Mouse (Mus musculus): ENCODE measurements around the gene Fam110a. TPM values are rescaled to one million over a fixed set of nuclear protein-coding genes. Genes with fewer than 3 reads are reported as not detected.

Gene Fam110a
- polyA plus RNA-seq, 1 experiment, result 29.5 TPM

- Histone ChIP-seq H3K4me1 (peaks cover 31% of the 10 kb centered on the region), H3K27me3 (replicated peaks) (peaks cover 55% of the 10 kb centered on the region), H3K9me3 (no peaks in the 10 kb centered on the region), H3K4me3 (replicated peaks) (no peak overlapping the region), H3K36me3 (replicated peaks; ENCODE audit: low read length) (no peaks in the 10 kb centered on the region)
- TF ChIP-seq GATA1 (IDR thresholded peaks at IDR 0.05; ENCODE audit: borderline replicate concordance, low read length) (no peak), FLI1 (IDR thresholded peaks at IDR 0.05; ENCODE audit: low read length) (no peak)
Measured at GRCm38 (mm10) chr2:152011724-152012123, 31.7 kb upstream of the Fam110a start.

GRCm38 (mm10) chr2:152010661-152011060 is 30.6 kb upstream of the Fam110a start:
- Histone ChIP-seq H3K27me3 (replicated peaks) (peaks cover 62% of the 10 kb centered on the region), H3K4me3 (replicated peaks) (no peak overlapping the region), H3K36me3 (replicated peaks; ENCODE audit: low read length) (no peaks in the 10 kb centered on the region), H3K9me3 (no peaks in the 10 kb centered on the region), H3K4me1 (peaks cover 31% of the 10 kb centered on the region)
- no peak for TF ChIP-seq FLI1 (IDR thresholded peaks at IDR 0.05; ENCODE audit: low read length)
- no peak for TF ChIP-seq GATA1 (IDR thresholded peaks at IDR 0.05; ENCODE audit: borderline replicate concordance, low read length)

DNA sequence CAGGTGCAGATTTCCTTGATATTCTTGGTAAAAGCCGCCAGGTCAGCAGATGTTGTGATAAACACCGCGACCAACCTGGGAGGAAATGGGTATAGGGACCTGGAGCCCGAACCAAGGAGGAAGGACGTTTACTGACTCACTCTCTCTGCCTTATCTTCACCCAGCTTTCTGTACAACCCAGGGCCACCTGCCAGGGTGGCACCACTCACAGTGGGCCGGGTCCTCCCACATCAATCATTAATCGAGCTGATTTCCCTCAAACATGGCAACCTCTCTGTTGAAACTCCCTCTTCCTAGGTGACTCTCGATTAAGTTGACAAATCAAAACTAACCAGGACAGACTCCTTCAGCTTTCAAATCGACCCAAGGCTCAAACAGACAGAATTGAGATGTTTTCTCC is 30.2 kb upstream of the Fam110a start:
- H3K4me1 ChIP-seq, result peaks cover 31% of the 10 kb centered on the region
- no peaks in the 10 kb centered on the region for H3K9me3 ChIP-seq
- TF ChIP-seq GATA1 (IDR thresholded peaks at IDR 0.05; ENCODE audit: borderline replicate concordance, low read length), result no peak
- no peak for TF ChIP-seq FLI1 (IDR thresholded peaks at IDR 0.05; ENCODE audit: low read length)
- H3K4me3 ChIP-seq (replicated peaks), result no peak overlapping the region
- H3K27me3 ChIP-seq (replicated peaks), result peaks cover 63% of the 10 kb centered on the region
- H3K36me3 ChIP-seq (replicated peaks; ENCODE audit: low read length), result no peaks in the 10 kb centered on the region

DNA sequence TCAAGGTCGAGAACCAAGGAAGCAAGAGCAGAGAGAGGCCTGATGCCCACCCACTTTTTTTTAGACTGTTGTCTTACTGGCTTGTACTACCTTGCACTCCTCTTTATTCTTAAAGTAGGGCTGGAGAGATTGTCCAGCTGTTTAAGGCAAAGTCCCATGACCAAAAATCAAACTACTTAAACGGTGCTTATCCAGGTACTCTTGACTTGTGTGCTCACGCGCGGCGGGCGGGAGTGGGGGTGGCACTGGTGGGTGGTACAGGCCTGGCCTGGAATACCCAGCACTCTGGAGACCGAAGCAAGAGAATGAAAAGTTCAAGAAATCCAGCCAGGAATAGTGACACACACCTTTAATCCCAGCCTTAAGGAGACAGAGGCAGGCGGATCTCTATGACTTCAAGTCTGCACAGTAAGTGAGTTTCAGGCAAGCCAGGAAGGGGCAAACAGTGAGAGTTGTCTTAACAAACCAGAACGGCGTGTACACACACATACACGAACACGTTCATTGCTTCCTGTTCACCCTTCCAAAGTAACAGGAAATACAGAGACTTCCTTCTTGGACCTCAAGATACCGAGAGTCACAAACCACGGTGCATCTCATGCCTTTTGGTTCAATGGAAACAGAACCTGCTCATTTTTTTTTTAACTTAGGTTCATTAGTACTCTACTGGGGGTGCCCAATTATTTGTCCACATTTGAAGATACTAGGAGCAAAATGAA is 29.2 kb upstream of the Fam110a start:
- H3K9me3 ChIP-seq, result no peaks in the 10 kb centered on the region
- H3K36me3 ChIP-seq (replicated peaks; ENCODE audit: low read length), result no peaks in the 10 kb centered on the region
- no peak overlapping the region for H3K4me3 ChIP-seq (replicated peaks)
- no peak for TF ChIP-seq FLI1 (IDR thresholded peaks at IDR 0.05; ENCODE audit: low read length)
- TF ChIP-seq GATA1 (IDR thresholded peaks at IDR 0.05; ENCODE audit: borderline replicate concordance, low read length), result no peak
- peaks cover 71% of the 10 kb centered on the region for H3K27me3 ChIP-seq (replicated peaks)
- H3K4me1 ChIP-seq, result peaks cover 33% of the 10 kb centered on the region

- Histone ChIP-seq H3K9me3 (no peaks in the 10 kb centered on the region), H3K27me3 (replicated peaks) (peaks cover 69% of the 10 kb centered on the region), H3K4me1 (peaks cover 38% of the 10 kb centered on the region), H3K4me3 (replicated peaks) (no peak overlapping the region), H3K36me3 (replicated peaks; ENCODE audit: low read length) (no peaks in the 10 kb centered on the region)
- TF ChIP-seq GATA1 (IDR thresholded peaks at IDR 0.05; ENCODE audit: borderline replicate concordance, low read length) (no peak), FLI1 (IDR thresholded peaks at IDR 0.05; ENCODE audit: low read length) (no peak)
Measured at GRCm38 (mm10) chr2:152007783-152008182, 27.8 kb upstream of the Fam110a start.

DNA sequence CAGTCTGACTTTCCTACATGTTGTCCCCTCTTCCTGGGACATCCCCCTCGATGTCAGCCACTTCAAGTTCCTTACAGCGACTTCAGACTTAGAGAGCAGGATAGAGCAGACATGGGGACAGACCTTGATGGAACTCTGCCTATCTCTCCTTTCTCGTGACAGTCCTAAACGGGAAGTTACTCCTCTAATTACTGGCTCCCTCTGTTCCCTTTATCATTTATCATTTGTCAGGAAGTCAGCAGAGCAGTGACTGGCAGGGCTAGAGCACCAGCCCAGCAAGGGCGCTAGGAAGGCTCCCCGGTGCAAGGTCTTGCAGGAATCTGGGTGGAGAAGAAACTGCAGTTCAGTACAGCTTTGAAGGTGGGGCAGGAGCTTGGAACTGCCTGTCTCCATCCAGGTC is 22.5 kb upstream of the Fam110a start:
- H3K9me3 ChIP-seq, result no peaks in the 10 kb centered on the region
- peaks cover 26% of the 10 kb centered on the region for H3K4me1 ChIP-seq
- H3K36me3 ChIP-seq (replicated peaks; ENCODE audit: low read length), result no peaks in the 10 kb centered on the region
- no peak overlapping the region for H3K4me3 ChIP-seq (replicated peaks)
- peaks cover 84% of the 10 kb centered on the region for H3K27me3 ChIP-seq (replicated peaks)
- TF ChIP-seq GATA1 (IDR thresholded peaks at IDR 0.05; ENCODE audit: borderline replicate concordance, low read length) (no peak), FLI1 (IDR thresholded peaks at IDR 0.05; ENCODE audit: low read length) (no peak)

GRCm38 (mm10) chr2:152000735-152001134 is 20.7 kb upstream of the Fam110a start:
- TF ChIP-seq GATA1 (IDR thresholded peaks at IDR 0.05; ENCODE audit: borderline replicate concordance, low read length), result no peak
- H3K4me3 ChIP-seq (replicated peaks), result no peak overlapping the region
- peaks cover 36% of the 10 kb centered on the region for H3K4me1 ChIP-seq
- no peaks in the 10 kb centered on the region for H3K9me3 ChIP-seq
- H3K36me3 ChIP-seq (replicated peaks; ENCODE audit: low read length), result no peaks in the 10 kb centered on the region
- peaks cover 74% of the 10 kb centered on the region for H3K27me3 ChIP-seq (replicated peaks)

DNA sequence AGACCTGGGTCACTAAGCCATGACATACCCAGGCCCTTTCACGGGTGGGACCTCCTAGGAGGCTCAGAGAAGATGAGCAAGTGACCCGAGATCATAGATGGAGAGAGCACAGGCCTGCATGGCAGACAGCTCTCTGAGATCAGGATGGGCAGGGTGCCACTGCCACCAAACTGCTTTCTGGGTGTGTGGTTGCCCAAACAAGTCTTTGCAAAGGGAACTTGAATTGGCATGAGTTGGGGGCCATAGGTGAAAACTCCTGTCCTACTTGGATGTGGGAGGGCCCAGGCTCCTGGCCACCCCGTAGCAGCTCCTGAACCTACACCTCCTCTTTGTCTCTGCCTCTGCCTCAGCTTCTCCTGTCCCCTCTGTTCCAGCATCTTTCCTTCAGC is 20.3 kb upstream of the Fam110a start:
- no peaks in the 10 kb centered on the region for H3K9me3 ChIP-seq
- peaks cover 36% of the 10 kb centered on the region for H3K4me1 ChIP-seq
- H3K27me3 ChIP-seq (replicated peaks), result peaks cover 69% of the 10 kb centered on the region
- no peaks in the 10 kb centered on the region for H3K36me3 ChIP-seq (replicated peaks; ENCODE audit: low read length)
- TF ChIP-seq FLI1 (IDR thresholded peaks at IDR 0.05; ENCODE audit: low read length), result no peak
- no peak for TF ChIP-seq GATA1 (IDR thresholded peaks at IDR 0.05; ENCODE audit: borderline replicate concordance, low read length)
- H3K4me3 ChIP-seq (replicated peaks), result no peak overlapping the region

DNA sequence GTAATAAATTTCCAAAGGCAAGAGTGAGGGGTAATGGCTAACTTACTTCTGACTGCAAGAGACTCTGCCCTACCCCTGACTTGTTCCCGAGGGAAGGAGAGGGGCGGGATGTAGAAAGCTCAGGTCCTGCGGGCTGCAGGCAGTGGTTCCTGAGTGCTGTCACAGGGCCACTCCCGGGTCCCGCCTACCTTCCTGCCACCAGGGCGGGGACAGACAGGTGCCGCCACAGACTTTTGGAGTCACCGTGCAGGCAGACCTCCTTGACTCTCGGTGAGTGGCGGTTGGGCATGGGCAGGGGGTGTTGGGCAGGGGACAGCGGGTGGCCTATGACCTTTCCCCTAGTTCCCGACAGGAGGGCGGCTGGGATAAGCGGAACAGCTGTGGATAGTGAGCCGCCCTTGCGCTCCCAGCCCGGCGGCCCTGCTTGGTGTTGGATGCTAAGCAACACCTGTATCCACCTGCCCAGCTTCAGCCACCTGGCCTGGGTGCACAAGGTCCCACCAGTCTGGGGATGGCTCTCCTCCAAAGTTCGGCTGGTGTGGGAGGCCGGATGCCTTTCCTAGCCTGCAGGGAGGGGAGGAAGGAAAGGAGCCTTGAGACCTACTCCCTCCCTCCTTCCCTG is 19.8 kb upstream of the Fam110a start:
- Histone ChIP-seq H3K4me3 (replicated peaks) (no peak overlapping the region), H3K27me3 (replicated peaks) (peaks cover 68% of the 10 kb centered on the region), H3K4me1 (peaks cover 42% of the 10 kb centered on the region), H3K36me3 (replicated peaks; ENCODE audit: low read length) (no peaks in the 10 kb centered on the region), H3K9me3 (no peaks in the 10 kb centered on the region)
- no peak for TF ChIP-seq FLI1 (IDR thresholded peaks at IDR 0.05; ENCODE audit: low read length)

DNA sequence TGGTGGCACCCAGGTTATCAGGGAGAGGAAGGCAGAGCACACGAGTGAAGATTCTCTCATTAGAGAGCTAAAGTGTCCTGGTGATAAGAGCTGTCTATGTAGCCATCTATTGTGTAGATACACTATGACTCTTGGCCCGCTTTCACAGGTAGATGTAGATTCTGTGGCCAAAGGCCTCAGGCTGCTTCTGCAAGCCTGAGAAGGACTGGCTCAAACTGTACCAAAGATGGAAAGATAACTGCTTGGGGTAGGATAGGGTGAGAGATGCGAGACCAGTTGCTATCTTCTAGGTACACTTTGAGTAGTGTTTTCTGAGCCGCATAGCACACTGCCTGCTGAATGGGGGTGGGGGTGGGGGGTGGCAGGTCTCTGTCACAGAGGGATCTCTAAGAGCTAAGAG is 18.9 kb upstream of the Fam110a start:
- Histone ChIP-seq H3K27me3 (replicated peaks) (peaks cover 68% of the 10 kb centered on the region), H3K36me3 (replicated peaks; ENCODE audit: low read length) (no peaks in the 10 kb centered on the region), H3K4me1 (peaks cover 45% of the 10 kb centered on the region), H3K4me3 (replicated peaks) (no peak overlapping the region), H3K9me3 (no peaks in the 10 kb centered on the region)
- TF ChIP-seq FLI1 (IDR thresholded peaks at IDR 0.05; ENCODE audit: low read length), result no peak
- no peak for TF ChIP-seq GATA1 (IDR thresholded peaks at IDR 0.05; ENCODE audit: borderline replicate concordance, low read length)

Data from megakaryocyte, embryonic 14.5 days (primary cell).